Mouse (Mus musculus): ENCODE measurements around the gene Lbp. TPM values are rescaled to one million over a fixed set of nuclear protein-coding genes. Genes with fewer than 3 reads are reported as not detected.

The Lbp gene
- polyA plus RNA-seq, 1 experiment from 2014 or later = 2.3 TPM

DNA sequence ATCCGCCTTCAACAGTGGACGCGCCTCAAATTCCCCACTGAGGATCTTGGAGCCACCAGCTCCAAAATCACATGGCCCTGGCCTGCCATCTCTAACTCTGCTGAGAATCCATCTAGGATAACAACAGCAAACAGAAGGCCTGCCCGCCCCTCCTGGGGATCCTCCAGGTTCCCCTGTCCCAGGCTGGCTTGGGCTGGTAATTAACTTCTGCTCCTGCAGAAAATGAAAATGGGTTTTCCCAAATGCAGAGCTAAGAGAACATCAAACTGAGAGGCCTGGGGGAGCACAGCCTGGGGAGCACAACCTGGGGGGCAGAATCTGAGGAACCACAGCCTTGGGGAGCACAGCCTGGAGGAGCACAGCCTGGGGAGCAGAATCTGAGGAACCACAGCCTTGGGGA lies 26.6 kb upstream of the Lbp start:
- Histone ChIP-seq H3K4me1 (no peaks in the 10 kb centered on the region), H3K27me3 (replicated peaks) (no peaks in the 10 kb centered on the region), H3K9me3 (replicated peaks) (no peaks in the 10 kb centered on the region), H3K9ac (replicated peaks) (no peak overlapping the region), H3K36me3 (no peaks in the 10 kb centered on the region), H3K4me3 (replicated peaks) (no peak overlapping the region), H3K4me2 (no peak overlapping the region), H3K27ac (replicated peaks) (no peak overlapping the region)
- no peak for ATAC-seq (ENCODE audit: low FRiP score)
- 89% methylated on average over 4 of the region's 4 CpGs for WGBS

DNA sequence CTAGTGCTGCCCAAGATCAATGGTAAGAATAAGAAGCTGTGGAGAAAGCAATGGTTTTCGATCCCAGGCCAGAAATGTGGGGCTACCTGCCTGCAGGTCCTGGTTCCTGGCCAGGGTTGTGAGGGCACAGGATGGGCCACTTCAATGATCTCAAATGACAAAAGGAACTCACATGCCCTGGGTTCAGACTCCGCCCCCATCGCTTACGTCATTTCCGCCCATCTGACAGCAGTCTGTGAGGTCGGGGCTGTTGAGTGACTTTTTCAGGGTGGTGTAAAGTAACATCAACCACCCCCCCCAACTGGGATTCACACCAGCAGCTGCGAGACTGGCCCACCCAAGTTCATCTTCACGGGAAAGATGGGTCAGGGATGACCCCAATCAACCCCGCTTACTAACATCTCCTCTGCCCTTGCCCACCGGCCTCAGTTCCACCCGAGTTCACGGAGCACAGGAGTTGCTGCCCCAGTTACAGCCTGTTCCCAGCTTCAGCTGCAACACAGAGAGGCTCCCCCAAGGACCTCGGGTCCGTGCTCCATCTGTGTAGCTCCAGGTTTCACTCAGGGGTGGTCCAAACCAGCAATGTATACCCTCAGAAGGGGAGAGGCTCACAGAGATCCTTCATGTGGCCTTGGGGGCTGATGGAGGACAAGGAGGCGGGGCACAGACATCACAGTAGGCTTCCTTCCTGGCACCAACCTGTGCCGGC lies 24.6 kb upstream of the Lbp start:
- 69% methylated on average over 16 of the region's 16 CpGs for WGBS
- Histone ChIP-seq H3K9me3 (replicated peaks) (no peaks in the 10 kb centered on the region), H3K27ac (replicated peaks) (no peak overlapping the region), H3K4me2 (no peak overlapping the region), H3K4me3 (replicated peaks) (no peak overlapping the region), H3K4me1 (peaks cover 6% of the 10 kb centered on the region; the same call in 1 of the 2 replicates), H3K27me3 (replicated peaks) (no peaks in the 10 kb centered on the region), H3K36me3 (no peaks in the 10 kb centered on the region), H3K9ac (replicated peaks) (no peak overlapping the region)
- ATAC-seq (ENCODE audit: low FRiP score) = no peak

DNA sequence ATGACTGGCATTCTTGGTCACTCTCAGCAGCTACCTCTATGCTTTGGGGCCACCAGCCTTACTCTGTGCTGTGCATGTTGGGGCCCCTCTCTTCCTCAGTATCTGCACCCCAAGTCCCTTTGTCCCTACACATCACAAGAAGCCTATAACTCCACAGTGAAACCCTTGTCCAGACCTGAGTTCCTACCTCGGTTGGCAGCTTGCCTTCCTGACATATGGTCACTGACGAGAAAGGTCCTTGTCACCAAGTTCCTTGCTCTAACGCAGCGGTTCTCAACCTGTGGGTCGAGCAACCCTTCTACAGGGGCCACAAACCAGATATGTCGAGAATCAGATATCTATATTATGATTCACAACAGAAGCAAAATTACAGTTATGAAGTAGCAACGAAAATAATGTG lies 23.2 kb upstream of the Lbp start:
- Histone ChIP-seq H3K4me3 (replicated peaks) (no peak overlapping the region), H3K27ac (replicated peaks) (no peak overlapping the region), H3K4me1 (peaks cover 6% of the 10 kb centered on the region; the same call in 1 of the 2 replicates), H3K9ac (replicated peaks) (no peak overlapping the region), H3K36me3 (no peaks in the 10 kb centered on the region), H3K27me3 (replicated peaks) (no peaks in the 10 kb centered on the region), H3K4me2 (no peak overlapping the region), H3K9me3 (replicated peaks) (no peaks in the 10 kb centered on the region)
- no peak for ATAC-seq (ENCODE audit: low FRiP score)
- 80% methylated on average over 7 of the region's 7 CpGs for WGBS

- no peak overlapping the region for H3K4me2 ChIP-seq
- 88% methylated on average over 6 of the region's 6 CpGs for WGBS
- H3K9ac ChIP-seq (replicated peaks) = no peak overlapping the region
- no peak overlapping the region for H3K27ac ChIP-seq (replicated peaks)
- no peak for ATAC-seq (ENCODE audit: low FRiP score)
- H3K9me3 ChIP-seq (replicated peaks) = no peaks in the 10 kb centered on the region
- H3K27me3 ChIP-seq (replicated peaks) = no peaks in the 10 kb centered on the region
- H3K36me3 ChIP-seq = no peaks in the 10 kb centered on the region
- H3K4me1 ChIP-seq = peaks cover 6% of the 10 kb centered on the region; the same call in 1 of the 2 replicates
- no peak overlapping the region for H3K4me3 ChIP-seq (replicated peaks)
Observed at GRCm38 (mm10) chr2:158283771-158284170, 22.5 kb upstream of the Lbp start.

GRCm38 (mm10) chr2:158284571-158284970 lies 21.7 kb upstream of the Lbp start:
- no peaks in the 10 kb centered on the region for H3K9me3 ChIP-seq (replicated peaks)
- no peak overlapping the region for H3K9ac ChIP-seq (replicated peaks)
- H3K4me2 ChIP-seq = no peak overlapping the region
- H3K27ac ChIP-seq (replicated peaks) = no peak overlapping the region
- H3K4me3 ChIP-seq (replicated peaks) = no peak overlapping the region
- WGBS = 19% methylated on average over 11 of the region's 11 CpGs
- no peak for ATAC-seq (ENCODE audit: low FRiP score)
- H3K27me3 ChIP-seq (replicated peaks) = no peaks in the 10 kb centered on the region
- H3K4me1 ChIP-seq = peaks cover 6% of the 10 kb centered on the region; the same call in 1 of the 2 replicates
- H3K36me3 ChIP-seq = no peaks in the 10 kb centered on the region

- Histone ChIP-seq H3K36me3 (no peaks in the 10 kb centered on the region), H3K4me2 (no peak overlapping the region), H3K9me3 (replicated peaks) (no peaks in the 10 kb centered on the region), H3K27me3 (replicated peaks) (no peaks in the 10 kb centered on the region), H3K27ac (replicated peaks) (no peak overlapping the region), H3K9ac (replicated peaks) (no peak overlapping the region), H3K4me3 (replicated peaks) (no peak overlapping the region), H3K4me1 (peaks cover 6% of the 10 kb centered on the region; the same call in 1 of the 2 replicates)
- no peak for ATAC-seq (ENCODE audit: low FRiP score)
- WGBS = 54% methylated on average over 6 of the region's 6 CpGs
Observed at GRCm38 (mm10) chr2:158285655-158286054, 20.6 kb upstream of the Lbp start.

DNA sequence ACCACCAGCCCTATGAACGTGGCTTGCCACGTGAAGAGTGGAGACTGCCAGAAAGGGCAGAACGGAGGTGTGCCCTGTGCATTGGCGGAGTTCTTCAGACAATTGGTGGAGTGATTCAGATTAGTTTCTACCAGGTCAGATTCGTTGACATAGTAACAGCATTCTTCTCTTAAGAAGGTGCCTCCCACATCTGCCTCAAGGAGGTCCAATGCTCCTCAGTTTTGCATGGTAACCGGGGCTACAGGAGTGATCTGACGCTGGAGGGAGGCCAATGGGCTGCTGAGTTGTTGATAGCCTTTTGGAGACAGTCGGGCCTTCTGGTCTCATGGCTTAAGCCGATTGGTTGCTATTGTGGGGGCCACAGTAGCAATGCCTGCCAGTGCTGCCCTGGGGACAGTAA lies 10.6 kb upstream of the Lbp start:
- Histone ChIP-seq H3K27ac (replicated peaks) (no peak overlapping the region), H3K4me2 (no peak overlapping the region), H3K9me3 (replicated peaks) (no peaks in the 10 kb centered on the region), H3K9ac (replicated peaks) (no peak overlapping the region), H3K27me3 (replicated peaks) (no peaks in the 10 kb centered on the region), H3K4me1 (peaks cover 4% of the 10 kb centered on the region; the same call in 1 of the 2 replicates), H3K36me3 (no peaks in the 10 kb centered on the region), H3K4me3 (replicated peaks) (no peak overlapping the region)
- WGBS = 71% methylated on average over 9 of the region's 9 CpGs
- no peak for ATAC-seq (ENCODE audit: low FRiP score)

GRCm38 (mm10) chr2:158299203-158299602 lies 7.1 kb upstream of the Lbp start:
- Histone ChIP-seq H3K36me3 (no peaks in the 10 kb centered on the region), H3K4me3 (replicated peaks) (no peak overlapping the region), H3K4me2 (no peak overlapping the region), H3K9ac (replicated peaks) (no peak overlapping the region), H3K27ac (replicated peaks) (peak overlapping the region; percentile 45; the same call in 1 of the 2 replicates), H3K4me1 (peaks cover 4% of the 10 kb centered on the region; the same call in 1 of the 2 replicates), H3K27me3 (replicated peaks) (no peaks in the 10 kb centered on the region), H3K9me3 (replicated peaks) (no peaks in the 10 kb centered on the region)
- 52% methylated on average over 3 of the region's 3 CpGs for WGBS
- no peak for ATAC-seq (ENCODE audit: low FRiP score)

DNA sequence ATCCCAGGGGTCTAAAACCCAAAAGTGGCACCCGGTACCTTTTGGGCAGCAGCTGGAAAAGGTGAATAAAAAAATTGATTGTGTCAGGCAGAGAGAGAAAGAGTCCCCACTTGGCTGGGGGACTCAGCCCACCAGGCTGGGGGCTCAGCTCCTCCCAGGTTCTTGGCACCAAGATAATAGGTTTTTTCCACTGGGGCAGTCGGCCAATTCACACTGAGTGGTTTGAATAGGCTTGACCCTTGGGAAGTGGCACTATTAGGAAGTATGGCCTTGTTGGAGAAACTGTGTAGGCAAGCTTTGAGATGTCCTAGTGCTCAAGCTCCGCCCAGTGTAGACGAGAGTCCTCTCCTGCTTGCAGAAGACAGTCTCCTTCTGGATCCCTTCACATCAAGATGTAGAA lies 6.6 kb upstream of the Lbp start:
- ATAC-seq (ENCODE audit: low FRiP score) = no peak
- H3K27ac ChIP-seq (replicated peaks) = peak overlapping the region; percentile 45; the same call in 1 of the 2 replicates

GRCm38 (mm10) chr2:158302807-158303206 lies 3.5 kb upstream of the Lbp start:
- no peak overlapping the region for H3K27ac ChIP-seq (replicated peaks)
- H3K27me3 ChIP-seq (replicated peaks) = no peaks in the 10 kb centered on the region
- H3K4me3 ChIP-seq (replicated peaks) = no peak overlapping the region
- H3K9ac ChIP-seq (replicated peaks) = no peak overlapping the region
- H3K4me1 ChIP-seq = peaks cover 4% of the 10 kb centered on the region
- no peak overlapping the region for H3K4me2 ChIP-seq
- no peak for ATAC-seq (ENCODE audit: low FRiP score)
- WGBS = 82% methylated on average over 3 of the region's 3 CpGs
- no peaks in the 10 kb centered on the region for H3K36me3 ChIP-seq
- no peaks in the 10 kb centered on the region for H3K9me3 ChIP-seq (replicated peaks)

More for the DNA sequence above, 6.6 kb upstream of the Lbp start:
- no peak overlapping the region for H3K4me3 ChIP-seq (replicated peaks)
- H3K9ac ChIP-seq (replicated peaks) = no peak overlapping the region
- no peak overlapping the region for H3K4me2 ChIP-seq
- H3K4me1 ChIP-seq = peaks cover 4% of the 10 kb centered on the region; the same call in 1 of the 2 replicates
- WGBS = 62% methylated on average over 4 of the region's 4 CpGs
- H3K9me3 ChIP-seq (replicated peaks) = no peaks in the 10 kb centered on the region
- H3K36me3 ChIP-seq = no peaks in the 10 kb centered on the region
- H3K27me3 ChIP-seq (replicated peaks) = no peaks in the 10 kb centered on the region

- no peak overlapping the region for H3K4me2 ChIP-seq
- H3K9ac ChIP-seq (replicated peaks) = no peak overlapping the region
- 46% methylated on average over 6 of the region's 6 CpGs for WGBS
- no peaks in the 10 kb centered on the region for H3K9me3 ChIP-seq (replicated peaks)
- H3K27ac ChIP-seq (replicated peaks) = no peak overlapping the region
- H3K4me3 ChIP-seq (replicated peaks) = no peak overlapping the region
- H3K4me1 ChIP-seq = no peaks in the 10 kb centered on the region; the same call in 1 of the 2 replicates
- H3K36me3 ChIP-seq = no peaks in the 10 kb centered on the region
- no peak for ATAC-seq (ENCODE audit: low FRiP score)
- no peaks in the 10 kb centered on the region for H3K27me3 ChIP-seq (replicated peaks)
Observed at GRCm38 (mm10) chr2:158306696-158307049, 380 bp downstream of the Lbp start.

- 41% methylated on average over 5 of the region's 5 CpGs for WGBS
Observed at GRCm38 (mm10) chr2:158308276-158308675, 2.0 kb downstream of the Lbp start.

More at GRCm38 (mm10) chr2:158308276-158308675, 2.0 kb downstream of the Lbp start:
- H3K9me3 ChIP-seq (replicated peaks) = no peaks in the 10 kb centered on the region
- H3K4me2 ChIP-seq = no peak overlapping the region
- no peak overlapping the region for H3K4me3 ChIP-seq (replicated peaks)
- no peak overlapping the region for H3K27ac ChIP-seq (replicated peaks)
- H3K27me3 ChIP-seq (replicated peaks) = no peaks in the 10 kb centered on the region
- H3K36me3 ChIP-seq = no peaks in the 10 kb centered on the region
- no peak overlapping the region for H3K9ac ChIP-seq (replicated peaks)
- H3K4me1 ChIP-seq = no peaks in the 10 kb centered on the region; the same call in 1 of the 2 replicates
- no peak for ATAC-seq (ENCODE audit: low FRiP score)
